Mouse (Mus musculus): ENCODE results near the gene Sp2. TPM values are rescaled to one million over a fixed set of nuclear protein-coding genes. Genes with fewer than 3 reads are reported as not detected.

Gene Sp2
- polyA plus RNA-seq, 1 experiment from 2014 or later, result 14.4 TPM

GRCm38 (mm10) chr11:96926587-96926986 is 56.2 kb downstream of the Sp2 start:
- H3K27ac ChIP-seq, result no peak overlapping the region
- no peaks in the 10 kb centered on the region for H3K36me3 ChIP-seq (replicated peaks; ENCODE audit: control insufficient read depth, insufficient read depth)
- ATAC-seq (ENCODE audit: low FRiP score), result no peak
- WGBS, result 83% methylated on average over 5 of the region's 5 CpGs
- H3K4me1 ChIP-seq (replicated peaks; ENCODE audit: control insufficient read depth, insufficient read depth, low read length), result no peaks in the 10 kb centered on the region
- peaks cover 5% of the 10 kb centered on the region; the same call in 1 of the 2 replicates for H3K27me3 ChIP-seq (ENCODE audit: control insufficient read depth, insufficient read depth, low read length)
- no peak for DNase-seq (ENCODE audit: low spot score)
- no peak overlapping the region for H3K4me2 ChIP-seq (replicated peaks)
- H3K9ac ChIP-seq, result no peak overlapping the region
- H3K4me3 ChIP-seq (replicated peaks; ENCODE audit: low read length), result no peak overlapping the region
- H3K9me3 ChIP-seq (ENCODE audit: control insufficient read depth, low read length), result no peaks in the 10 kb centered on the region

- ATAC-seq (ENCODE audit: low FRiP score), result no peak
- Histone ChIP-seq H3K4me2 (replicated peaks) (no peak overlapping the region), H3K4me1 (replicated peaks; ENCODE audit: control insufficient read depth, insufficient read depth, low read length) (no peaks in the 10 kb centered on the region), H3K9ac (no peak overlapping the region), H3K27ac (no peak overlapping the region), H3K4me3 (replicated peaks; ENCODE audit: low read length) (no peak overlapping the region), H3K36me3 (replicated peaks; ENCODE audit: control insufficient read depth, insufficient read depth) (no peaks in the 10 kb centered on the region), H3K9me3 (ENCODE audit: control insufficient read depth, low read length) (no peaks in the 10 kb centered on the region), H3K27me3 (ENCODE audit: control insufficient read depth, insufficient read depth, low read length) (peaks cover 5% of the 10 kb centered on the region; the same call in 1 of the 2 replicates)
- 90% methylated on average over 12 of the region's 12 CpGs for whole genome bisulfite sequencing
- no peak for DNase-seq (ENCODE audit: low spot score)
These were observed 57.1 kb downstream of the Sp2 start for GRCm38 (mm10) chr11:96925469-96926148.

GRCm38 (mm10) chr11:96924861-96925260 is 57.9 kb downstream of the Sp2 start:
- Histone ChIP-seq H3K36me3 (replicated peaks; ENCODE audit: control insufficient read depth, insufficient read depth) (no peaks in the 10 kb centered on the region), H3K27me3 (ENCODE audit: control insufficient read depth, insufficient read depth, low read length) (peaks cover 4% of the 10 kb centered on the region; the same call in 1 of the 2 replicates), H3K9ac (no peak overlapping the region), H3K4me1 (replicated peaks; ENCODE audit: control insufficient read depth, insufficient read depth, low read length) (no peaks in the 10 kb centered on the region), H3K4me3 (replicated peaks; ENCODE audit: low read length) (no peak overlapping the region), H3K9me3 (ENCODE audit: control insufficient read depth, low read length) (no peaks in the 10 kb centered on the region), H3K27ac (no peak overlapping the region), H3K4me2 (replicated peaks) (no peak overlapping the region)
- no peak for ATAC-seq (ENCODE audit: low FRiP score)
- DNase-seq (ENCODE audit: low spot score), result no peak
- 85% methylated on average over 11 of the region's 11 CpGs for WGBS

- Histone ChIP-seq H3K36me3 (replicated peaks; ENCODE audit: control insufficient read depth, insufficient read depth) (no peaks in the 10 kb centered on the region), H3K4me2 (replicated peaks) (no peak overlapping the region), H3K4me3 (replicated peaks; ENCODE audit: low read length) (no peak overlapping the region), H3K4me1 (replicated peaks; ENCODE audit: control insufficient read depth, insufficient read depth, low read length) (peaks cover 8% of the 10 kb centered on the region), H3K9ac (no peak overlapping the region), H3K27ac (no peak overlapping the region), H3K27me3 (ENCODE audit: control insufficient read depth, insufficient read depth, low read length) (no peaks in the 10 kb centered on the region), H3K9me3 (ENCODE audit: control insufficient read depth, low read length) (no peaks in the 10 kb centered on the region)
- no peak for ATAC-seq (ENCODE audit: low FRiP score)
- DNase-seq (ENCODE audit: low spot score), result no peak
- 60% methylated on average over 6 of the region's 6 CpGs for WGBS
These were observed 63.8 kb downstream of the Sp2 start for GRCm38 (mm10) chr11:96919003-96919402.

GRCm38 (mm10) chr11:96917415-96917814 is 65.3 kb downstream of the Sp2 start:
- WGBS, result 89% methylated on average over 6 of the region's 6 CpGs
- DNase-seq (ENCODE audit: low spot score), result no peak
- H3K9ac ChIP-seq, result no peak overlapping the region
- H3K36me3 ChIP-seq (replicated peaks; ENCODE audit: control insufficient read depth, insufficient read depth), result no peaks in the 10 kb centered on the region
- no peak for ATAC-seq (ENCODE audit: low FRiP score)
- H3K9me3 ChIP-seq (ENCODE audit: control insufficient read depth, low read length), result no peaks in the 10 kb centered on the region
- H3K4me1 ChIP-seq (replicated peaks; ENCODE audit: control insufficient read depth, insufficient read depth, low read length), result peaks cover 8% of the 10 kb centered on the region
- no peak overlapping the region for H3K4me3 ChIP-seq (replicated peaks; ENCODE audit: low read length)
- H3K27me3 ChIP-seq (ENCODE audit: control insufficient read depth, insufficient read depth, low read length), result no peaks in the 10 kb centered on the region
- H3K4me2 ChIP-seq (replicated peaks), result no peak overlapping the region
- H3K27ac ChIP-seq, result no peak overlapping the region

GRCm38 (mm10) chr11:96916885-96917396 is 65.8 kb downstream of the Sp2 start:
- Histone ChIP-seq H3K27me3 (ENCODE audit: control insufficient read depth, insufficient read depth, low read length) (no peaks in the 10 kb centered on the region), H3K9ac (no peak overlapping the region), H3K27ac (no peak overlapping the region), H3K4me2 (replicated peaks) (peak overlapping the region; percentile 48), H3K36me3 (replicated peaks; ENCODE audit: control insufficient read depth, insufficient read depth) (peaks cover 5% of the 10 kb centered on the region; the same call in 1 of the 2 replicates), H3K4me1 (replicated peaks; ENCODE audit: control insufficient read depth, insufficient read depth, low read length) (peaks cover 8% of the 10 kb centered on the region), H3K9me3 (ENCODE audit: control insufficient read depth, low read length) (no peaks in the 10 kb centered on the region), H3K4me3 (replicated peaks; ENCODE audit: low read length) (peak overlapping the region; percentile 11; the same call in 1 of the 2 replicates)
- WGBS, result 32% methylated on average over 12 of the region's 13 CpGs
- DNase-seq (ENCODE audit: low spot score) (no peak), ATAC-seq (ENCODE audit: low FRiP score) (no peak)

GRCm38 (mm10) chr11:96916044-96916884 is 66.5 kb downstream of the Sp2 start, which contains the start of gene Cdk5rap3:
TSS of gene Cdk5rap3 (minus strand) at chr11:96916496.
- H3K4me2 ChIP-seq (replicated peaks), result peak within 1 kb of the TSS; percentile 86
- peak; percentile 100 for DNase-seq (ENCODE audit: low spot score)
- H3K4me1 ChIP-seq (replicated peaks; ENCODE audit: control insufficient read depth, insufficient read depth, low read length), result peaks cover 8% of the 10 kb centered on the region
- under 1% methylated on average over 55 of the region's 55 CpGs for WGBS
- no peaks in the 10 kb centered on the region for H3K9me3 ChIP-seq (ENCODE audit: control insufficient read depth, low read length)
- no peaks in the 10 kb centered on the region for H3K27me3 ChIP-seq (ENCODE audit: control insufficient read depth, insufficient read depth, low read length)
- H3K9ac ChIP-seq, result peak within 1 kb of the TSS; percentile 67
- peaks cover 11% of the 10 kb centered on the region; the same call in 1 of the 2 replicates for H3K36me3 ChIP-seq (replicated peaks; ENCODE audit: control insufficient read depth, insufficient read depth)
- ATAC-seq (ENCODE audit: low FRiP score), result peak; percentile 98
- H3K4me3 ChIP-seq (replicated peaks; ENCODE audit: low read length), result peak within 1 kb of the TSS; percentile 63
- H3K27ac ChIP-seq, result peak within 1 kb of the TSS; percentile 57

GRCm38 (mm10) chr11:96912682-96913081 is 70.1 kb downstream of the Sp2 start:
- ATAC-seq (ENCODE audit: low FRiP score), result no peak
- 93% methylated on average over 11 of the region's 11 CpGs for WGBS

GRCm38 (mm10) chr11:96910003-96910402 is 72.8 kb downstream of the Sp2 start:
- Histone ChIP-seq H3K4me1 (replicated peaks; ENCODE audit: control insufficient read depth, insufficient read depth, low read length) (peaks cover 31% of the 10 kb centered on the region), H3K36me3 (replicated peaks; ENCODE audit: control insufficient read depth, insufficient read depth) (peaks cover 41% of the 10 kb centered on the region), H3K4me3 (replicated peaks; ENCODE audit: low read length) (no peak overlapping the region), H3K27me3 (ENCODE audit: control insufficient read depth, insufficient read depth, low read length) (no peaks in the 10 kb centered on the region), H3K9me3 (ENCODE audit: control insufficient read depth, low read length) (no peaks in the 10 kb centered on the region), H3K9ac (no peak overlapping the region), H3K27ac (no peak overlapping the region), H3K4me2 (replicated peaks) (no peak overlapping the region)
- DNase-seq (ENCODE audit: low spot score) (peak; percentile 89), ATAC-seq (ENCODE audit: low FRiP score) (peak; percentile 44)
- WGBS, result 22% methylated on average over 7 of the region's 7 CpGs

More at GRCm38 (mm10) chr11:96912682-96913081, 70.1 kb downstream of the Sp2 start:
- Histone ChIP-seq H3K9me3 (ENCODE audit: control insufficient read depth, low read length) (no peaks in the 10 kb centered on the region), H3K9ac (no peak overlapping the region), H3K36me3 (replicated peaks; ENCODE audit: control insufficient read depth, insufficient read depth) (peaks cover 37% of the 10 kb centered on the region), H3K27ac (no peak overlapping the region), H3K4me3 (replicated peaks; ENCODE audit: low read length) (no peak overlapping the region), H3K4me1 (replicated peaks; ENCODE audit: control insufficient read depth, insufficient read depth, low read length) (peaks cover 15% of the 10 kb centered on the region), H3K27me3 (ENCODE audit: control insufficient read depth, insufficient read depth, low read length) (no peaks in the 10 kb centered on the region), H3K4me2 (replicated peaks) (no peak overlapping the region)
- DNase-seq (ENCODE audit: low spot score), result no peak
